Mouse (Mus musculus): ENCODE measurements at regions not wholly inside any gene's neighbourhood (a gene's known extent, or its start where the extent isn't known, plus 50 kb on each side); places are given as distances from the start of the nearest gene placed in this dataset.

DNA sequence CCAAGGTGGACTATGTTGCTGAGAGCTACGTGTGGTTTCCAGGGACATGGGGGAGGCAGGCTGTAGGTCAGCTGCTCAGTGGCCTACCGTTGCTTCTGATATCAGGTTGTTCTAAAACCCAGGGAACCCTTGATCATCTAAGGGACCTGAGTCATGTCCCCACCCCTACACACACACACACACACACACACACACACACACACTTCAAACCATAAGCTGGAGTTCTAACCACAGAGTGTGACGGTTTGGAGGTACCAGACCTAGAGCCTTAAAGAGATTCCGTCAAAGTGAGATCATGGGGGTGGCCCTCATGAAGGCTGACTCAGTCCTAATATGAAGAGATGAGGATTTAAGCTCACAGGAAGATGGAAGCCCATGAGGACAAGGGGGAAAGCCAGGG, 130.8 kb upstream of the Id2 start:
- DNase-seq (ENCODE audit: low read depth): no peak

DNA sequence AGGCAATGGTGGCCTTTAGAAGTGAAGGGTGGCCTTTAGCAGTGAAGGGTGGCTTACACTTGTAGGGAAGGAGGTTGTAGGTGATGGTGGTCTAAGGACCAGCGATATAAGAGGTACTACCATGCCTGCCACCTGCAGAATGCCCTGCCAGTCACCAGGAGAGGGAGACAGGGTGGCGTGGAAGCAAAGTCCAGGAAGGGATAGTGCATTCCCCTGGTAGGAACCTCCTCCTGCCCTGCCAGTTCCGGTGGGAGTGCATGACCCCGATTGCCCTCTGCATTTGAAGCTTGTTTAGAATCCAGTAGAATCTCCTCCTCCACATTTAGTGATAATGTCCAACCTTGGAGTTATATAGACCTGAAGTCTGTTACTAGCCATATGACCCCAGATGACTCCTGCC, 127.7 kb upstream of the Id2 start:
- DNase-seq (ENCODE audit: low read depth): no peak

DNA sequence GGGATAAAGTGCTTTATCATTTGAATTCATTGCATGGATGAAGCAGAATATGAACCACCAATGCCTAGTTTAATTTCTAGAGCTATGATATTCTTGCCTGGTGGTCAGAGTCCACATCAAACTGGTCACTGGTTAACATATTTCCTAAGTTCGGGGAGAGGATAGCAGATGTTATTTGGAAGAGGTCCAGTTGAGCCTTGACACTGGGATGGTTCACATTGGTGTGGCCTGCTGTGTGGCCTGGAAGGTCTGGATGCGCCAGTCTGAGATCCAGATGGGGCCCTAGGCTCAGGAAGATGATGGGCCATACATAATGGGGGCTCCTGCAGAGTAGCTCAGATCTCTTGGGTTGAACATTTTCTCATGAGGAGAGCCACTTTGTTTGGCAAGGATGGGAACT, 127.3 kb upstream of the Id2 start:
- no peak for DNase-seq (ENCODE audit: low read depth)

DNA sequence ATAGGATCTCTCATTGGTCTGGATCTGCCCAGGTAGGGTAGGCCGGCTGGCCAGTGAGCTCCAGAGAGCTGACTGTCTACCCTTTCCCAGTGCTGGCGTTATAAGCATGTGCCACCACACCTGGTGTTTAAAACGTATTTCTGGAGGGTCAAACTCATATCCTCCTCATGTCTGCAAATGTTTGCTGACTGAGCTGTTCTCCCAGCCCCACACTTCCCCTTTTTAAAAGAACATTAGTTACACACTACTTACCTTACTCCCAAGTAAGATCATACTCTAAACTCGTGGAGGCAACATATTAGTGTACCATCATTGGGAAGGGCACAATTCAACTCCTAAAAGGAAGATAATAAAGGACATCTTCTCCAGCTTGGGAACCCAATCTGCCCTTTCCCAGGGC, 126.6 kb upstream of the Id2 start:
- DNase-seq (ENCODE audit: low read depth): no peak

DNA sequence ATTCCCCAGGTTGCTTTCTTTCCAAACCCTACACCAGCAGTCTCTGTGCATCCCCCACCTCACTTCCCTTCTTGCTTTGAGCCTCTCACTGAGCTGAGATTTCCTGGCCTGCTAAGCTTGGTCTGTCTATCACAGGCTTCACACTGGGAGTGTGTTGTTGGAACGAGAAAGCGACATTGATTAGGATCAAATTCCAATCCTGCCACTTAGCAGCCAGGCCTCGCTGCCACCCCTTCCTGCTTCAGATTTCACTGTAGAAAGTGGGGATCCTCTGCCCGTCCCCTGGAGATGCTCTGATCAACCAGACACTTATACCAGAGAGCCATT, 123.8 kb upstream of the Id2 start:
- DNase-seq (ENCODE audit: low read depth): no peak

DNA sequence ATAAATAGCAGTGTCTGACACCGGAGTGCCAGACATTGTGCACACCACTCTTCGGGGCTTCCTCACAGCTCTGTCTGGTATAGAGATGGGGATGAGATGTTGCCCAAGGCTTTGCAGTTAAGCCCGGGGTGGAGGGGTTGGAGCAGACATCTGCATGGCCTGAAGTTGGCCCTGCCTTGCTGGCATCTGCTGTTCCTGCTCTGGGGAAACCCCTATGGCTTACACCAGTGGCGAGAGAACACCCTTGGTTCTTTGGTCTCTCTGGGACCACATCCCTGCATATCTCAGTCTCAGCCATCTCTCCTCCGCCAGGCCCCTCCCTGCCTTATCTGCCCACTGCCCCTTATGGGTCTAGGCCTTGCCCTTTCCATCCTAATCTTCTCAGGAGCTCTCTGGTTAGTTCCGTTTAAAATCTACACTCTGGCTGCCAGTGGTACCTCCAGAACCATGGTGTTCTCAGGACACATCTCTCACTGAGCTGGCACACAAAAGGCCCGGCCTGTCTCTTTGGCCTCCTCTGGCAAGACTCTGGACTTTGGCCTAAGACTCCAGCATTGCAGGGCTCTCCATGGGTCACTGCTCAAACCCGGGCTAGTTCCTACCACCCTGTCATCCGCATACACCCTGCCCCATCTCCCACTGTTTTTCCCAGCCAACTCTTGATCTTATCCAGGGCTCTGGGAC, 123.3 kb upstream of the Id2 start:
- no peak for DNase-seq (ENCODE audit: low read depth)

DNA sequence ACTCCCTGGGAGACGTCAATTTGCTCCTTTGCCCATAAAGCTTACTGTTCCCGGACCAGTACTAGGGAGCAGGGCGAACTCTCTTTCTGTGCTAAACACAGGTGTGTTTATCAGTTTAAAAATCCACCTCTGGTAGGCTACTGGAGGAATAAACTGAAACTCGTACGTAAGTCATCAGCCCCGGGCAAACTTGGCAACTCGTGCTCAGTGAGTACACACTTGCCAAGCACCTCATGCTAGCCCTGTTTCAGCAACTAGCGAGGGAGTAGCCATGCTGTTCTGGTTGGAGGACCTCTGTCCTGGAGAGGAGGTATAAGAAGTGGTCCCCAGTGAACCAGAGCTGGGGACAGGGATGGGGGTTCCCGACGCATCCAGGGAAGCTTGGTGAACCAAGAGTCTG, 122.6 kb upstream of the Id2 start:
- no peak for DNase-seq (ENCODE audit: low read depth)

DNA sequence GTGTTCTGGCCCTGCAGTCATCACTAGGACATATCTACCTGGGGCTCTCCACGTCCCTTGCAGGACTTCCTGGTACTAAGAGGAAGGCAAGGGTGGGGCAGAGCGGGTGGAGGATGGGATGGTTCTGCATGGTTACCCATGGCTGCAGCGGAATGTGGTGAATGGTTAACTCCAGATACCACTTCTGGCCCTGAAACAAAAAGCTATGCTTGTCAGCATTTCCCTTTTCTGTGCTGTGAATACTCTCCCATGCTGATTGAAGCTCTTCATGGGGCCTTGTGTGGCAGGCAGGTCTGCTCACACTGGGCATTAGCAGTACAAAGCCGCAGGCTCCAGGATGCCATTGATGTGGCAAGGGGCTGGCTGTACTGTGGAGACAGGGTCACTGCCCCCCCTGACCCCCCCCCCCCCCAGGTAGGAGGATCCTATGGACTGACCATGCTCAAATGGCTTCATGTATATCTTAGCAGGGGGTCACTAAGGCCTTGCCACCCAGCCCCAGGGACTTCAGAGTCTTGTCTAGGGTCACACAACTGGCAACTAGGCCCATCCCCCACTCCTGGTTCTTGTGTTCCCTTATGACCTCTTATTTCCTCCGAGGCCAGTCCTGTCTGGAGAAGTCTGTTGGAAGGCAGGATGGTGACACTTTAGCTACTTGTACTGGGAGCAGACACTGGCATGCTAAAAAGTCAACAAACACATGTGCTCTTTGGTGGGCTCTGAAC, 120.0 kb upstream of the Id2 start:
- peak; percentile 75 for DNase-seq (ENCODE audit: low read depth)

DNA sequence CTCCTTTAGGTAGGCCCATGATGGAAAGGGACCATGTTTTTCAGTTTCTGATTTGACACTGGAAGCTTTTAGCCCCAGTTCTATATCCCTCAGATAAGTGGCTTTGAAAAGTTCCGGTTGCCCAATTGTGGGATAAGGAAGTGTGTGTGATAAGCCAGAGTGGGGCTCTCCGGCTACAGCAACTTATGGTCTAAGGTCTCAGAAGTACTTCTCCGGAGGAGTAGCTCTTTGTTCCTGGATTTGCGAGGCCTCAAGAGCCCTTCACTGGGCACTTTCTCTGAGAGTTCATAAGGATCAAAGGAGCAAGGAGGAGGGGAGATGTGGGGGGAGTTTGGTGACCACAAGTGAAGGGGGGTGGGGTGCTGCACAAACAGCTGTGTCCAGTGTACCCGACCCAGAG, 118.3 kb upstream of the Id2 start:
- DNase-seq (ENCODE audit: low read depth): no peak

DNA sequence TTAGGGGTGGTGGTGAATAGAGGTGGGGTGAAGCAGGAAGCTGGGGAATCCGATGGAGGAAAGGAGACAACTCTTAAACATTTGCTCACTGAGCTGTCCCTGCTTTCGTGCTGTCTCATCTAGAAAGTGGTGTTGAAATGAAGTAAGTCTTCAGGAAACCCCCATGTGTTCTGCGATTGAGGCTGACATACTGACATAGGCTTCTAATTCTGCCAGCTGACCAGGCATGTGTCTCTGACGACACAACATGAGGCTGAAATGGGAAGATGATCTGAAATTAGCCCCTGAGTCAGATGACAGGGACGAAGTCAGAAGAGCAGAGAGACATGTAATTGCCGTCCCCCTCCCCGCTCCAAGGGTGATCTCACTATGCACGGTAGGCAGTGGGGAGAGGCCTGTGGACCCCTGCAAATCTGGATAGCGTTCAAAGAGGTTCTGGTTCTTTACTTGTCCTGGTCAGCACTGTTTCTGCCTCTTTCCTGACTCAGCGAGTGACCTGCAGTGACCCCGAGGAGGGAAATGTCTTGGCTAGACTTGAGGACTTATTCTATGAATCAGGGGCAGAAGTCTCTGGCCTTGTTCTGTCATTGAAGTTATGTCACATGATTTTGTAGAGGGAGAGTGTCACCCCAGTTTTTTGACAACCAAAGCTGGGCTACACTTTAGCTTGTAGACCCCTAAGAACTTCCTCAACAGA, 117.0 kb upstream of the Id2 start:
- no peak for DNase-seq (ENCODE audit: low read depth)

DNA sequence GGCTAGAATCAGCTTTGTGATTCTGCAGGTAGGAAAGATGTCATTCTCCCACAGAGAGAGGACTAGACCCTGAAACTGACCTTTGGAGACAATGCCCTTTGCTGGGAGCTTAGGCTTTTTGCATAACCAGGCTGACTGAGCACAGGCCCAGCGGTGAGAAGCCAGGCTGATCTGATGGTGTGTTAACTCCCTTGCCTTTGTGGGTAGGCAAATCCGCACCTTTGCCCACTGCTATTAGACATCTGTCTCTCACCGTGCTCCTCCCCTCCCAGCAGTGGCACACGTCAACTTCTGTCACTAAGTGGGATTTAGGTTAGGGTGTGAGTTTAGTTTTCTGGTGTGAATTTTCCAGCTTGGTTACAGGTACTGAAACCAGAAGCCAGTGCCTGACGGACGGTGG, 114.4 kb upstream of the Id2 start:
- no peak for DNase-seq (ENCODE audit: low read depth)

DNA sequence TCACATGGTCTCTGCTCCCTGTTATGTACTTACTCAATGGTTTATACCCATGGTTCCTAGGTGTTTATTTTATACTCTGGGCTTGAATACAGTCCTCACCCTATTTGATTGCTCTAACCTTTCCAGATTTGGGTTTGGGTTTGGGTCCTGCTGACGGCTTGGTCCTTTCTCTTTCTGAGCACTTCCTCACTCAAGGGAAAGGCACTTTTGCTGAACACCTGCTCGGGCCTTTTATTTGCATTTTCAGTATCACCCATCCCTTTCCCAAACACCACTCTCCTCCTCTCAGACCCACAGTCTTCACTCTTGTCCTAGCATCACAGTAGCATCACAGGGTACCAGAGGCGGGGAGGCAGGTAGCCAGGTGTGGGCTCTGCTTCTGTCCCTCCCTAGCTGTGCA, 113.7 kb upstream of the Id2 start:
- no peak for DNase-seq (ENCODE audit: low read depth)

DNA sequence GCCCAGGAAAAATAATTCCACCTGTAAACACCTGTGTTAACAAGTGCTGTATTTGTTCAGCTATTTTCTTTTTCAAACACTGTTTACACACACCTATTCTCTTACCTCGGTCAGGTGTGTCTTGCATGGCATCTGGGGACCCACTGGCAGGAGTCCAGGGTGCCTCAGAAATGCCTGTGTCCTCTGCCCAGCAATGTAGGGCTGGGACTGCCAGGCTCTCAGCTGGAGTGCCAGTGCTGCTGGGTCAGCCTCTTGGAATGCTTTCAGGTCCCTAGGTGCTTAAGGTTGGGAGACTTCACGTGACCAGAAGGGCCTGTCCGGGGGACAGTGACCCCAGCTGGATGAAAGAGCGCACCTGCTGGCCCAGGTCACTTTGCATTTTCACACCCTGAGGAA, 112.4 kb upstream of the Id2 start:
- no peak for DNase-seq (ENCODE audit: low read depth)

DNA sequence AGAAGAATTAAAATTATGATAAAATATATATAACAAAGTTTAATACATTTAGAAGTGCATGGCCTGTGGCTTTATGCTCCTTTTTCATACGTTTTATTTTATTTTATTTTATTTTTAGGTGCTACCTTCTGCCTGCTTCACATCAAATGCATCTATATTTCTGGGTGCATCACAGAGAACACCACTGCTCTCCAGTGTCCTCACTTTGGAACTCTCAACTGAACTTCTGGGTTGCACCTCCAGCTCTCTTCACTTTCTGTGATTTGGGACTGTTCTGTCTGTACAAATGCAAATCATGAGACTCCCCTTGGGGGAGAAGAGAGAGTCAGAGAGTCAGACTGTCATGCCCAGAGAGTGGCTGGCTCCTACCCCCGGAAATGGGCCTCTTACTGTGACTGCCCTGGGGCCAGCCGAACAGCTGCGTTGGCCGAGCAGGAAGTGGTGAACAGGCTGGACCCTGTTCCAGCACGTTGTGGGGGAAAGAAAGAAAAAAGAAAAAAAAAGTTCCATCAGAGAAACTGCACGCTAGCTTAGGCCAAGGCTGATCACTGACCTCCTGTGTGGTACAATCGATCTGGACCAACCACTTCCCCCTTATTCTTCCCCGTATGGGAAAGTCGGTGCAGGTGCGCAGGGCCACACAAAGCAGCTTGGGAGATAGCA, 111.9 kb upstream of the Id2 start:
- peak; percentile 59 for DNase-seq (ENCODE audit: low read depth)

DNA sequence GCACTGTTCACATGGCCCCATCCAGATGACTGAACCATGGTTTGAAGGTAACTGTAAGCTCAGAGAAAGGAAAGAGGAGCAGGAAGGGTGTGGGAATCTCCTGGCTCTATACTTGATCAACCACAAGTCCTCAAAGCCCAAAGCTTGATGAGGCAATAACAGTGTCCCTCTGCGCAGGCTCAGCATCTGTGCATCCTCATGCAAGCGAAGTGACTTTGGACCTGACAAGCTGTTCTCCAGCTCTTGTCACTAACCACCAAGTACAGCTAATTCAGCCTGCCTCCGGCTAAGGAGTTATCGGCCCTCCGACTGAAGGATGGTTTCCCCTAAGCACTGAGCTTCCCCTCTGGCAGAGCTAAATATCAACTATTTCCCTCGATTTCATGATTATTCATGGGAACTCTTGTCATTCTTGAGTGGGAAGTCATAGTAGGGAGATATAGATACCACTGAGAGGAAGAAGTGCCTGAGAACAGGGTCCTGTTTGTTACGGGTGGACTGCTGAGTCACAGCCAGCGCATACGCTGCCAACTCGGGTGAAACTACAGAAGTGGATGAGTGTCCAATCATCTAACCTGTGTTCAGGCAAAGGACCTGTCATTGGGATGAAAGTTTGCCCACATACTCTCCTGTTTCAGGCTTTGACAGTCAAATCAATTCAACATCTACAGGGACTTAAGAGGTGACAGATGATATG, 106.6 kb upstream of the Id2 start:
- DNase-seq (ENCODE audit: low read depth): no peak

DNA sequence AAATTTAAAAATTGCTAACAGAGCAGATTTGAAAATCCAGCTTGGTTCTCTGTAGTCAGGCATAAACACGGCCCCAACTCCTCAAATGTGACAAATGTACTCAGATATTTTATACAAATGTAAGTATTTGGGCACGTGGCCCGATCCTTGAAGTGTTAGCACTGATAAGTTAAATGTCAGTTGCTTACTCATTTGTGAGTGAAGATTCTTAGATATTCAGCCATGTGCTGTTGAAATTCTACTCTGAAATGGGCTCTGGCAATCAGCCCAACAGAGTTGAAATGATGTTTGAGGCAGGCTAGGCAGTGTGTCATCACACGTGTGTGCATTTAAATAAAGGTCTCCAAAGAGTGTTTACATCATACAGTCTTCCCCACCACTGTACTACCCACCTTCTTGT, 103.2 kb upstream of the Id2 start:
- no peak for DNase-seq (ENCODE audit: low read depth)

DNA sequence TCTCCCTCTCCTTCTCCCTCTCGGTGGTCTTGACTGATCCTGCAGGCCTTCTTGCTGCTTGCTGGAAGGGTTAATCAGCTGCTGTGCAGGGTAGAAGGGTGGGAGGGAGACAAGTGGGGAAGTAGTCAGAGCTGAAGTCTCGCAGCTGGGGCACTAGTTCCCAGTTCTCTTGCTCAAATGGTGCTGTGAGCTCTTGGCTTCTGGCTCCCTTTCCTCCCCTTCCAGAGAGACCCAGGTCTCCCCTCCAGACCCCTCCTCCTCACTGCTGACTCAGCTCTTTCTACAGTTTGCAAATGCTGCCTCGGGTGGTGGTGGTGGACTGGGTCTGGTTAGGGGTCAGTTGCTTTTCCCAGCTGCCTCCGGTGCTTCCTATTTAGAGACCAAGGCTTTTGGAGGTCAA, 100.8 kb upstream of the Id2 start:
- no peak for DNase-seq (ENCODE audit: low read depth)

DNA sequence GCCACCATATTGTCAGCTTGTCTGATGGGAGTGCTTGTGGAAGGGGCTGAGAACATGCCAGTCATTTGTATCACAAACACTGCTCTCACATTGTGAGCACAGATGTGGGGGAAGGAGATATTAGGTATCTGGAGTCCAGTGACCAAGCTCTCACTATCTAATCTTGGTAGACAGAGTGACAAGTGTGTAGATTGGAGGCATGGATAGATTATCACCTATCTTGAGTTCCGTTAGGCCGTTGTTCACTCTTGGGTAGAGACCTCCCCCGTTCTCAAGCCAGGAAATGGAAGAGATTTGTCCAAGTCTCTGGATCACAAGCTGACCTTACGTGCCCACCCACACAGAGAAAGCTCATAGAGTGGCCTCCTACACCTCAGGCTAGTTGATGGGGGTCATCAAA, 99.1 kb upstream of the Id2 start:
- DNase-seq (ENCODE audit: low read depth): no peak

DNA sequence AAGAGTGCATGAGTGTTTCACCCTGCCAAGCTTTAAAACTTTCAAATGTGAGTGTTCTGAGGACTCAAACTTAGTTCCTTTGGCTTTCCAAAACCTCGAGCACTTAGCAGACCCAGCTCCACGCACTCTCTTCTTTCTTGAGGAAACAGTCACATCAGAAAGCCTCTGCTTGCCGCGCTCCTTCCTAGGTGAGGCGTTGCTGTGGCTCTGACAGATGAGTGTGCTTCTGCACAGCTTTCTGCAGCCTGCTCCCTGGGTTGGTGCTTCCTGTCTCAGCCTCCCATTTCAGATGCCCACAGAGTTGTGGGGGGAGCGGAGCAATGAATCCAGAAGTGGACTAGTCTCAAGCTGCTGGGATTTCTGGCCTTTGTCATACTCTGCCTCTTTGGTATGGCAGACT, 95.3 kb upstream of the Id2 start:
- DNase-seq (ENCODE audit: low read depth): peak; percentile 51

DNA sequence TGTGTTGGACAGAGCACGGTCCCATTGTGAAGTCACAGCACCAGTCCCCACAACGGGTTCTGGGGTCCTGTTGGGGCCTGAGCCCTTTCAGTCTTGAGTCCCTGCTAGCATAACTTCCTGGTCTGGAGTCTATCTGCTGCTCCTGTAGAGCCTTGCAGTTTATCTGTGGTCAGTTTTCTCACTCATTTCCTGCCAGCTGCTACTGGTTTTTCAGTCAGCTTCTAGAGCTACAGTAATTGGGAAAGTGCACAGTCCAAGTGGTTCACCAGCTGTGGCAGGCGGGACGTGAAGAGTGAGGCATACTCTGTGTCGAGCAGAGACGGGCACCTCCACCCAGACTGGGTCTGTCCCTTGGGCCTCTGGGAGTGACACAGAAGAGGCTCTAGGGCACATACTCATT, 93.4 kb upstream of the Id2 start:
- peak; percentile 85 for DNase-seq (ENCODE audit: low read depth)

DNA sequence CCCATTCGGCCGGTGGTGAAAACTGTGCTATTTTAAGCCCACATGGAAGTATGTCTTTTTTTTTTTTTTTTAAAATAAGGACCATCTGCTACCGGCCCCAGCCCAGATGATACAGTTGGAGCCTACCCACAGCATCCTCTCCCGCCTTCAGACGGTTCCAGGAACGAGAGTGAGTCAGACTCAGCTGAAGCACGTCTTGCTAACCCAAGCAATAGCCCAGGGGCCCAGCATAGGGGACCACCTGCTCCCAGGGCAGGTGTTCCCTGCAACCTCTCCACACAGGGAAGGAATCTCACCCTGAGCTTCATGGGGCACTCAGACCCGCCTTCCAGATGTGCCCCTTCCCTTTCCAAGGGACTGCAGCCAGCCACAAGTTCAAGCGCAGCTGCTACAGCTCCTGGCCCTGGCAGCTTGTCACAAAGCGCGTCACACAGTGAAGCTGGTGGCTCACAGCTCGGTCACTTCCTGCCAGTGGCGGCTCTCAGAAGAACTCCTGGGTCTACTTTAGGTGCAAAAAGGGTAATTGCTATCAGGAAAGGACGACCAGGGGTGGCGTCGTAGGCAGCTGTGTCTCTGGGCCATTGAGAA, 92.3 kb upstream of the Id2 start:
- peak; percentile 90 for DNase-seq (ENCODE audit: low read depth)

DNA sequence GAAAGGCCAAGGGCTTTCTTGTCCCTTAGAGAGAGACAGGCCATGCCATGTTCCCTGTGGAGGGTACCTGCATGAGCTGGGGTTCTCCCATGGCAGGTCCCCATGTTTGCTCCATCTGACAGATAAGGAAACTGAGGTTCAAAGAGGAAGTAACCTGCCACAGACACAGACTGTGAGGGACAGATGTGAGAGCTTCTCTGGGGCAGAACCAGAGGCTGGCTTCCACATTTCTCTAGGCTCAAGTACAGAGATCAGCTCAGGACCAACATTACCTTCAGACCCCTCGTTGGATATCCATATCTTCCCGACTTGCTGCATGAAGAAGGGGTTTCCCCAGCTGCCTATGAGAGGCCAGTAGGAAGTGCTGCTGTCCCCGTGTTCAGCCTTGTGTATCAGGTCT, 91.6 kb upstream of the Id2 start:
- peak; percentile 65 for DNase-seq (ENCODE audit: low read depth)
